Mouse (Mus musculus): ENCODE measurements at regions not wholly inside any gene's neighbourhood (a gene's known extent, or its start where the extent isn't known, plus 50 kb on each side); places are given as distances from the start of the nearest gene placed in this dataset.

DNA sequence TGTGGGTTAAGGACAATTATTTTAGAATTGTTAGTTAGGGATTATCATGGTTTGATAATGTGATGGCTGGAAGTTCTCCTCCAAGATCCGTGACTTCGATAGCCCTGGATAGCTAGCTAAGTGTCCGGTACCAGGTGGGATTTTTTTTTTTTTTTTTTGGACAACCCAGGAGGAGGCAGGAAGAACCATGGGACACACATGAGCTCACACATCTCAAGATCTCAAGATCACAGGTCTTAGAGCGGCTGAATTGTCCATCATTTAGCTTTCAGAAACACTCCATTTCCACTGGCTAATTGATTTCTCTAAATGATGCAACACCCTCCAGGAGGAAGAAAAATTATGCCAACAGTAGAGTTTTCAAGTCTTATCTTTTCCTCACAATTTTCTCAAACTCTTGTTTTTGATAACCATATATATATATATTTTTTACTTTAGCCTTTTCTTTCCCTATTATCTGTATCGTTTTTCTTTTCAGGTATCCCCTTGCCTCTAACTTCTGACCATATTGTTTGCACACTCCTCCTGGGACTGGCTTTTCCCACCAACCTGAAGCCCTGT lies 54.5 kb upstream of the Ctnnb1 start:
- Histone ChIP-seq H3K27ac (no peak overlapping the region), H3K36me3 (no peaks in the 10 kb centered on the region), H3K4me3 (replicated peaks) (no peak overlapping the region), H3K9me3 (no peaks in the 10 kb centered on the region), H3K4me1 (peaks cover 5% of the 10 kb centered on the region), H3K4me2 (no peak overlapping the region), H3K27me3 (replicated peaks) (no peaks in the 10 kb centered on the region), H3K9ac (no peak overlapping the region)
- no peak for ATAC-seq (ENCODE audit: insufficient read depth, low FRiP score, low read depth)
- 93% methylated on average over 5 of the region's 5 CpGs for WGBS

DNA sequence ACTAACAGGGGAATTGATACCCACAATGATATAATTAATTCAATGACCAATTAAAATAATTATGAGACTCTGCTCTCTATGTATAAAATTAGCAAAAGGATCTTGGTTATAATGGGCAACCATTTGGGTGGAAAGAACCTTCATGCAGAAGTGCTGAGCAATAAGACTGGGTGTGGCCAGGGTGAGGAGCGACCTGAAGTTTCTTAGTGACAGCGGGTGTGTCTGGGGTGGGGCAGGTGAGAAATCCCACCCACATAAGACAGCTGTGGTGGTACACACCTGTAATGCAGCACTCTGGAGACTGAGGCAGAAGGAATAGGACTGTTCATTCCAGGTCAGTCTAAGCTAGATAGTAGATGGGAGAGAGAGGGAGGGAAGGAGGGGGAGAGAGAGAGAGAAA lies 51.9 kb upstream of the Ctnnb1 start:
- WGBS: 84% methylated on average over 2 of the region's 2 CpGs
- no peak for ATAC-seq (ENCODE audit: insufficient read depth, low FRiP score, low read depth)

More for the DNA sequence above, 51.9 kb upstream of the Ctnnb1 start:
- Histone ChIP-seq H3K27ac (no peak overlapping the region), H3K27me3 (replicated peaks) (no peaks in the 10 kb centered on the region), H3K4me2 (no peak overlapping the region), H3K36me3 (no peaks in the 10 kb centered on the region), H3K4me3 (replicated peaks) (no peak overlapping the region), H3K9me3 (no peaks in the 10 kb centered on the region), H3K4me1 (no peaks in the 10 kb centered on the region), H3K9ac (no peak overlapping the region)
